Mouse (Mus musculus): ENCODE data around the gene Smco3.

DNA sequence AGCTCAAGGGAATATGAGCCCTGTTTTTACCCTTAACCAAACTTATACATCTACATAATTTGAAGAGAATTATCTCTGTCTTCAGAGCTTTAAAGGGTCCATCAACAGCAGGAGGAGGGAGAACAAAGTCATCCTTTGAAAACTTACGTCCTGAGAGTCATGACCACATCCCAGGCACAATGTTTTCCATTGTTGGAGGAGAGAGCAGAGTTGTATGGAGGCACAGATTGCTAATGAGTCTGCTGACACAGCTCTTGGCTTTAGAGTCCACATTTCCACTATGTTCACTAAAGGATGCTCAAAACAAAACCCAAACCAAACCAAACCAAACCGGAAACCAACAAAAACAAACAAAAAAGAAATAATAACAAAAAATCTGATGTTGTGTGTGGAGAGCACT, 9.7 kb upstream of the Smco3 start:
- TF ChIP-seq POLR2A (IDR thresholded peaks at IDR 0.05; ENCODE audit: insufficient read depth, low read depth, low read length) (no peak), CTCF (IDR thresholded peaks at IDR 0.05; ENCODE audit: insufficient read depth, low read depth, low read length) (no peak)
